Mouse (Mus musculus): ENCODE measurements around the gene Pomt1. TPM values are rescaled to one million over a fixed set of nuclear protein-coding genes. Genes with fewer than 3 reads are reported as not detected.

Pomt1 gene
- 22.4 and 22.5 TPM in 2 replicates for polyA plus RNA-seq (2016; fragmentation: Nextera tagmentation; extraction: Ambion mirVana)

GRCm38 (mm10) chr2:32235886-32236759 lies at the start of gene Pomt1:
TSS of gene Pomt1 (plus strand) at chr2:32236590.
- WGBS, result under 1% methylated on average over 54 of the region's 54 CpGs
- H3K9me3 ChIP-seq, result no peaks in the 10 kb centered on the region
- peak within 1 kb of the TSS; percentile 89 for H3K27ac ChIP-seq (replicated peaks)
- H3K4me1 ChIP-seq, result peaks cover 26% of the 10 kb centered on the region
- H3K36me3 ChIP-seq (replicated peaks), result peaks cover 61% of the 10 kb centered on the region
- H3K27me3 ChIP-seq (replicated peaks; ENCODE audit: low read depth, poor library complexity, severe bottlenecking), result no peaks in the 10 kb centered on the region
- DNase-seq (ENCODE audit: low spot score), result peak; percentile 94
- H3K4me3 ChIP-seq, result peak within 1 kb of the TSS; percentile 79

- H3K27me3 ChIP-seq (replicated peaks; ENCODE audit: low read depth, poor library complexity, severe bottlenecking), result no peaks in the 10 kb centered on the region
- no peaks in the 10 kb centered on the region for H3K9me3 ChIP-seq
- DNase-seq (ENCODE audit: low spot score), result no peak
- no peak overlapping the region for H3K27ac ChIP-seq (replicated peaks)
- peaks cover 98% of the 10 kb centered on the region for H3K36me3 ChIP-seq (replicated peaks)
- H3K4me1 ChIP-seq, result peaks cover 7% of the 10 kb centered on the region; the same call in 1 of the 2 replicates
- 95% methylated on average over 13 of the region's 13 CpGs for WGBS
- no peak overlapping the region for H3K4me3 ChIP-seq
Measured at GRCm38 (mm10) chr2:32187019-32187551, 49.3 kb upstream of the Pomt1 start.

- WGBS, result 88% methylated on average over 7 of the region's 7 CpGs
Measured at GRCm38 (mm10) chr2:32187649-32188048, 48.7 kb upstream of the Pomt1 start.

GRCm38 (mm10) chr2:32189060-32189681 lies 47.2 kb upstream of the Pomt1 start:
- Histone ChIP-seq H3K27ac (replicated peaks) (no peak overlapping the region), H3K27me3 (replicated peaks; ENCODE audit: low read depth, poor library complexity, severe bottlenecking) (no peaks in the 10 kb centered on the region), H3K4me3 (no peak overlapping the region), H3K36me3 (replicated peaks) (peaks cover 98% of the 10 kb centered on the region), H3K4me1 (no peaks in the 10 kb centered on the region), H3K9me3 (no peaks in the 10 kb centered on the region)
- 90% methylated on average over 5 of the region's 5 CpGs for WGBS
- DNase-seq (ENCODE audit: low spot score), result no peak

More at GRCm38 (mm10) chr2:32187649-32188048, 48.7 kb upstream of the Pomt1 start:
- Histone ChIP-seq H3K9me3 (no peaks in the 10 kb centered on the region), H3K4me3 (no peak overlapping the region), H3K27ac (replicated peaks) (no peak overlapping the region), H3K4me1 (peaks cover 2% of the 10 kb centered on the region; the same call in 1 of the 2 replicates), H3K27me3 (replicated peaks; ENCODE audit: low read depth, poor library complexity, severe bottlenecking) (no peaks in the 10 kb centered on the region), H3K36me3 (replicated peaks) (peaks cover 98% of the 10 kb centered on the region)
- DNase-seq (ENCODE audit: low spot score), result no peak

GRCm38 (mm10) chr2:32190620-32191019 lies 45.8 kb upstream of the Pomt1 start:
- H3K27me3 ChIP-seq (replicated peaks; ENCODE audit: low read depth, poor library complexity, severe bottlenecking), result no peaks in the 10 kb centered on the region
- no peaks in the 10 kb centered on the region for H3K9me3 ChIP-seq
- no peak overlapping the region for H3K4me3 ChIP-seq
- peaks cover 98% of the 10 kb centered on the region for H3K36me3 ChIP-seq (replicated peaks)
- no peak for DNase-seq (ENCODE audit: low spot score)
- no peaks in the 10 kb centered on the region for H3K4me1 ChIP-seq
- WGBS, result 80% methylated on average over 1 of the region's 1 CpGs
- H3K27ac ChIP-seq (replicated peaks), result no peak overlapping the region

GRCm38 (mm10) chr2:32191872-32192507 lies 44.4 kb upstream of the Pomt1 start:
- Histone ChIP-seq H3K9me3 (no peaks in the 10 kb centered on the region), H3K36me3 (replicated peaks) (peaks cover 98% of the 10 kb centered on the region), H3K4me1 (no peaks in the 10 kb centered on the region), H3K27me3 (replicated peaks; ENCODE audit: low read depth, poor library complexity, severe bottlenecking) (no peaks in the 10 kb centered on the region), H3K4me3 (no peak overlapping the region), H3K27ac (replicated peaks) (no peak overlapping the region)
- 86% methylated on average over 17 of the region's 18 CpGs for WGBS
- peak; percentile 58 for DNase-seq (ENCODE audit: low spot score)

- DNase-seq (ENCODE audit: low spot score), result no peak
- peaks cover 100% of the 10 kb centered on the region for H3K36me3 ChIP-seq (replicated peaks)
- 84% methylated on average over 11 of the region's 11 CpGs for WGBS
Measured at GRCm38 (mm10) chr2:32198977-32199376, 37.4 kb upstream of the Pomt1 start.

GRCm38 (mm10) chr2:32200033-32200432 lies 36.4 kb upstream of the Pomt1 start:
- Histone ChIP-seq H3K9me3 (no peaks in the 10 kb centered on the region), H3K27me3 (replicated peaks; ENCODE audit: low read depth, poor library complexity, severe bottlenecking) (no peaks in the 10 kb centered on the region), H3K4me3 (no peak overlapping the region), H3K27ac (replicated peaks) (no peak overlapping the region), H3K4me1 (no peaks in the 10 kb centered on the region), H3K36me3 (replicated peaks) (peaks cover 100% of the 10 kb centered on the region)
- DNase-seq (ENCODE audit: low spot score), result no peak
- WGBS, result 90% methylated on average over 4 of the region's 4 CpGs

More at GRCm38 (mm10) chr2:32198977-32199376, 37.4 kb upstream of the Pomt1 start:
- Histone ChIP-seq H3K9me3 (no peaks in the 10 kb centered on the region), H3K27me3 (replicated peaks; ENCODE audit: low read depth, poor library complexity, severe bottlenecking) (no peaks in the 10 kb centered on the region), H3K4me1 (no peaks in the 10 kb centered on the region), H3K27ac (replicated peaks) (no peak overlapping the region), H3K4me3 (no peak overlapping the region)

GRCm38 (mm10) chr2:32200712-32201111 lies 35.7 kb upstream of the Pomt1 start:
- WGBS, result 92% methylated on average over 11 of the region's 11 CpGs
- peaks cover 100% of the 10 kb centered on the region for H3K36me3 ChIP-seq (replicated peaks)

GRCm38 (mm10) chr2:32201527-32201926 lies 34.9 kb upstream of the Pomt1 start:
- peaks cover 100% of the 10 kb centered on the region for H3K36me3 ChIP-seq (replicated peaks)

More at GRCm38 (mm10) chr2:32200712-32201111, 35.7 kb upstream of the Pomt1 start:
- Histone ChIP-seq H3K27me3 (replicated peaks; ENCODE audit: low read depth, poor library complexity, severe bottlenecking) (no peaks in the 10 kb centered on the region), H3K4me3 (no peak overlapping the region), H3K9me3 (no peaks in the 10 kb centered on the region), H3K27ac (replicated peaks) (no peak overlapping the region), H3K4me1 (no peaks in the 10 kb centered on the region)
- DNase-seq (ENCODE audit: low spot score), result no peak

GRCm38 (mm10) chr2:32203853-32204252 lies 32.5 kb upstream of the Pomt1 start:
- Histone ChIP-seq H3K27ac (replicated peaks) (no peak overlapping the region), H3K4me1 (no peaks in the 10 kb centered on the region), H3K27me3 (replicated peaks; ENCODE audit: low read depth, poor library complexity, severe bottlenecking) (no peaks in the 10 kb centered on the region), H3K36me3 (replicated peaks) (peaks cover 100% of the 10 kb centered on the region), H3K9me3 (no peaks in the 10 kb centered on the region), H3K4me3 (no peak overlapping the region)
- WGBS, result 94% methylated on average over 13 of the region's 13 CpGs
- DNase-seq (ENCODE audit: low spot score), result no peak

More at GRCm38 (mm10) chr2:32201527-32201926, 34.9 kb upstream of the Pomt1 start:
- Histone ChIP-seq H3K27ac (replicated peaks) (no peak overlapping the region), H3K4me1 (no peaks in the 10 kb centered on the region), H3K9me3 (no peaks in the 10 kb centered on the region), H3K4me3 (no peak overlapping the region), H3K27me3 (replicated peaks; ENCODE audit: low read depth, poor library complexity, severe bottlenecking) (no peaks in the 10 kb centered on the region)
- 91% methylated on average over 7 of the region's 7 CpGs for WGBS
- DNase-seq (ENCODE audit: low spot score), result no peak

GRCm38 (mm10) chr2:32207682-32208081 lies 28.7 kb upstream of the Pomt1 start:
- Histone ChIP-seq H3K36me3 (replicated peaks) (peaks cover 100% of the 10 kb centered on the region), H3K27me3 (replicated peaks; ENCODE audit: low read depth, poor library complexity, severe bottlenecking) (no peaks in the 10 kb centered on the region)

More at GRCm38 (mm10) chr2:32207682-32208081, 28.7 kb upstream of the Pomt1 start:
- H3K27ac ChIP-seq (replicated peaks), result no peak overlapping the region
- H3K9me3 ChIP-seq, result no peaks in the 10 kb centered on the region
- no peak for DNase-seq (ENCODE audit: low spot score)
- H3K4me1 ChIP-seq, result no peaks in the 10 kb centered on the region
- H3K4me3 ChIP-seq, result no peak overlapping the region
- 98% methylated on average over 1 of the region's 1 CpGs for WGBS

Measured in embryonic facial prominence, embryonic 10.5 days (tissue).